Mouse (Mus musculus) C2C12 (cell line): ENCODE measurements at regions not wholly inside any gene's neighbourhood (a gene's known extent, or its start where the extent isn't known, plus 50 kb on each side); places are given as distances from the start of the nearest gene placed in this dataset.

Experiments used
- CEBPB ChIP-seq: IDR thresholded peaks from one replicate; pipeline ENCODE4 v1.6.1; 2011; ENCODE audit warnings: low read depth, mild to moderate bottlenecking, control low read depth, moderate library complexity
- CTCF ChIP-seq: IDR thresholded peaks from one replicate; pipeline ENCODE4 v1.5.1; 2011; ENCODE audit not compliant: control insufficient read depth, insufficient read depth, insufficient read length
- FOSL1 ChIP-seq: IDR thresholded peaks from one replicate; pipeline ENCODE4 v1.8.0; 2011; ENCODE audit warnings: mild to moderate bottlenecking, low read length; ENCODE audit not compliant: poor library complexity, insufficient read depth, severe bottlenecking
- MAX ChIP-seq: IDR thresholded peaks from one replicate; pipeline ENCODE4 v1.6.1; 2011; ENCODE audit warnings: mild to moderate bottlenecking, control low read depth
- MYOD1 ChIP-seq: IDR thresholded peaks from one replicate; pipeline ENCODE4 v1.6.1; 2011; ENCODE audit warnings: low read depth; ENCODE audit not compliant: control insufficient read depth, insufficient read length
- MYOG ChIP-seq: IDR thresholded peaks from one replicate; pipeline ENCODE4 v1.6.1; 2011; ENCODE audit not compliant: control insufficient read depth, insufficient read length; ENCODE audit errors: extremely low read depth
- USF1 ChIP-seq: IDR thresholded peaks from one replicate; pipeline ENCODE4 v1.6.1; 2011; ENCODE audit warnings: low read depth, mild to moderate bottlenecking, control low read depth, moderate library complexity

GRCm38 (mm10) chr13:107601132-107601439, 443.2 kb upstream of the Smim15 start:
- TF ChIP-seq CTCF (no peak), MAX (no peak), FOSL1 (no peak), MYOG (no peak), MYOD1 (no peak), USF1 (no peak), CEBPB (no peak)
